Mouse (Mus musculus) hindbrain, embryonic 14.5 days (tissue): ENCODE measurements at regions not wholly inside any gene's neighbourhood (a gene's known extent, or its start where the extent isn't known, plus 50 kb on each side); places are given as distances from the start of the nearest gene placed in this dataset. TPM values are rescaled to one million over a fixed set of nuclear protein-coding genes. Genes with fewer than 3 reads are reported as not detected.

Experiments
- microRNA-seq: library from miRNA; unstranded; fragments of <30 nt; microRNA quantifications from one replicate; pipeline ENCODE4, GENCODE M21; 2016

Small RNA genes in the stretch of these regions (microRNA-seq; reads per million reads assigned to microRNA genes)
- gene Gm24979: not detected
